ENCODE assay signal across 8 mouse cellular contexts in the genomic region with DNA sequence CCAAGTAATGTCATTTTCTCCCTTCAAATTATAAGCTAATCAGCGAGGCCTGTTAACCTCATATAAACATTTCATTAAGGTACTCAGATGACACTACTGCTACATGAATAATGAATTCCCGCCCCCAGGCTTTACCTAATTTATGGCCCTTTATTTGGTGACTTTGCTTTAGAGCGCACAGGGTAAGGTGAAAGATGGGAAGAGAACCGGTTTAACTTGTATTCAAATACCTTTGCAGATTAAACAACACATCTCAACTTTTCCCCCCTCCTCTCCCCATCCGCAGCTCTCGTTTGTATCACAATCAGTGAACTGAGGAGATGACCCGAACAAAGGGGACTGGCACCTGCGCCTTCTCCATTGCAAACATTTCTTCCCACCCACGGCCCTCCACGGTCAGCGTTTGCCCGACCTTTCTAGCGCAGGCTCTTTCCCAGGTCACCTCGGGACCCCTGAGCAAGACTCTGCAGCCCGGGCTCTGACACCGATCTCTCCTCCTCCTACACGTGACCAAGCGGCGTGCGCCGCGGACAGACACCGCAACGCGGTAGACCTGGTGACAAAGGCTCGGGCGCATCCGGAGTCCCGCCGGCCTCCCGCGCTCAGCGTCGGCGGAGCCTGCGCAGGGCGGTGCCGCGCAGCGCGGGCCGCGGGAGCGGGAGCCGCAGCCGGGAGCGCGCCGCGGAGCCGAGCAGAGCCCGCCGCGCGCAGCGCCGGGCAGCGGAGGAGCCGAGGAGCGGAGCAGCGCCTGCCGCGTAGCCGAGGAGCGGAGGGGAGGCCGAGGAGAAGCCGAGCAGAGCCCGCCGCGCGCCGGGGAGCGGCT. TPM values are rescaled to one million over a fixed set of nuclear protein-coding genes. Genes with fewer than 3 reads are reported as not detected.
A peak's percentile ranks its signal among the peaks of the same experiment; 100 is the strongest.
DNase-seq lines count a peak whose midpoint lies in the region; ATAC-seq lines count a peak whose summit lies in the region.

Gene Jmjd1c, plus strand, starts transcription at position 328 of the 823 bp plus-strand sequence.

- under 1% methylated on average over 53 of the region's 73 CpGs for WGBS in hindbrain, embryonic 11.5 days

- H3K4me1 ChIP-seq in hindbrain, embryonic 11.5 days (replicated peaks; ENCODE audit: control insufficient read depth, insufficient read depth, low read length): peaks cover 2% of the 10 kb centered on the region; the same call in 1 of the 2 replicates

- peak; percentile 91 for ATAC-seq in hindbrain, embryonic 11.5 days (ENCODE audit: low FRiP score)

- H3K27ac ChIP-seq in hindbrain, embryonic 11.5 days (ENCODE audit: low read depth, low read length): peak within 1 kb of the TSS; percentile 100

- DNase-seq in adipocyte (ENCODE audit: low spot score): peak; percentile 46
- peak; percentile 91 to 92 for DNase-seq in cerebellum, postnatal 25 days
- DNase-seq in frontal cortex, postnatal 14 days (ENCODE audit: low spot score in 2 of 2): peak; percentile 71 to 75
- DNase-seq in hindbrain, embryonic 11.5 days (ENCODE audit: low spot score): peak; percentile 88
- DNase-seq in layer of hippocampus, postnatal 25 days (ENCODE audit: extremely low spot score in 1 of 2, low spot score in 1 of 2): peak; percentile 67 to 82
- DNase-seq in lung, postnatal 10 days: peak; percentile 79
- DNase-seq in retina, postnatal 7 days (ENCODE audit: low read depth, low spot score): peak; percentile 66
- DNase-seq in urinary bladder, postnatal 36 days (ENCODE audit: low spot score in 2 of 2): peak; percentile 73 to 74

- peak within 1 kb of the TSS; percentile 100 for H3K9ac ChIP-seq in hindbrain, embryonic 11.5 days (ENCODE audit: low read depth, low read length)

- H3K4me3 ChIP-seq in hindbrain, embryonic 11.5 days (ENCODE audit: low read depth, low read length): peak within 1 kb of the TSS; percentile 96

- no peaks in the 10 kb centered on the region for H3K9me3 ChIP-seq in hindbrain, embryonic 11.5 days (ENCODE audit: control insufficient read depth, low read length)

- H3K4me2 ChIP-seq in hindbrain, embryonic 11.5 days (replicated peaks; ENCODE audit: low read depth, low read length): peak within 1 kb of the TSS; percentile 56

- no peaks in the 10 kb centered on the region for H3K36me3 ChIP-seq in hindbrain, embryonic 11.5 days (ENCODE audit: control insufficient read depth, insufficient read depth, low read length)

- H3K27me3 ChIP-seq in hindbrain, embryonic 11.5 days (ENCODE audit: control insufficient read depth, insufficient read depth, low read length): no peaks in the 10 kb centered on the region

RNA-seq across cellular contexts. Expression of gene Jmjd1c, which starts in this region (rescaled TPM):
- 55.0 and 63.8 TPM in 2 replicates for polyA plus RNA-seq in hindbrain, embryonic 11.5 days (2014; fragmentation: Nextera tagmentation; extraction: Ambion mirVana)
- 10 to 100 TPM; 80.3 to 98.6 TPM for total RNA-seq in layer of hippocampus, postnatal 25 days (2021)

Comparison
In these comparisons a context has a peak if more than half of its experiments do, and no peak if none do; other contexts are left out.
1. Peak in every context shown above with its lines: DNase-seq, ATAC-seq, H3K4me3 ChIP-seq and H3K27ac ChIP-seq.